Mouse (Mus musculus): ENCODE data around the gene 1700012P22Rik.

The 1700012P22Rik gene

GRCm38 (mm10) chr4:144438672-144439071 is at the start of gene 1700012P22Rik:
Gene 1700012P22Rik (minus strand): TSS chr4:144438772.
- no peak for DNase-seq (ENCODE audit: low spot score in 2 of 2)

GRCm38 (mm10) chr4:144468091-144468490 is 29.5 kb upstream of the 1700012P22Rik start:
- no peak for DNase-seq (ENCODE audit: low spot score in 2 of 2)

DNA sequence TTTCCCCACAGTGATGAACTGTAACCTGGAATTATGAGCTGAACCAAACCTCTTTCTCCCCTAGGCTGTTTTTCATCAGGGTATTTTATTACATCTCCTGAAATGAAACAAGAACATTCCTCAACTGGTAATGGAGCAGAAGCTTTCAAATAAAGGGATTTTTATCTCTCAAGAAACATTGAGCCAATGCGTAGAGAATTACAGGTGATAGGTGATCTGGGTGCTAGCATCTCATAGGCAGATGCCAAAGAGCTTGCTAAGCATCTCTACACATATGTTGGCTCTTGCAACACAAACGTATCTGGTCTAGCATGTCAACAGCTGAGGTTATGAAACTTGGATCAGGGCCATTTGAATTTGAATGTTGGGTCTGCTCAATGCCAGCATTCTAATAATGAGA is 26.6 kb upstream of the 1700012P22Rik start:
- no peak for DNase-seq (ENCODE audit: low spot score in 2 of 2)

GRCm38 (mm10) chr4:144463656-144464055 is 25.1 kb upstream of the 1700012P22Rik start, which contains the start of gene Aadacl3:
Gene Aadacl3 (minus strand): TSS chr4:144463756.
- no peak for DNase-seq (ENCODE audit: low spot score in 2 of 2)

- DNase-seq (ENCODE audit: low spot score in 2 of 2): no peak
Measured at GRCm38 (mm10) chr4:144453217-144453616, 14.6 kb upstream of the 1700012P22Rik start, which contains the start of gene Gm9944. Gene Gm9944 (minus strand): TSS chr4:144453317.

DNA sequence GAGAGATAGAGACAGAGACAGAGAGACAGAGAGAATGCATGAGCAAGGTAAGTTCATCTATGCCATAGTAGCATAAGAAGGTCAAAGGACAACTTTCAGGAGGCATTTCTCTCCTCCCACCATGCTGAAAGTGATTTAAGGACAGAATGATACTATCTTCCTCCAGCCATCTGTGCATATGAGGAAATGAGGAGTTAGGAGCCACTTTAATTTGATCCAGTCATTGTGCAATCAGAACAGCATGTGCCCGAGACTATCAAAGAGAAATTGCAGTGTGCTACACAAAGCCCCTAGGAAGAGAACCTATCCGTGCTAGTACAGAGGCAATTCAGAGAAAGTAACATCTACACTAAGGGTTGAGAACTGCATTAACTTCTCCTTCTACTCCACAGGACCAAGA is 10.0 kb upstream of the 1700012P22Rik start:
- no peak for DNase-seq (ENCODE audit: low spot score in 2 of 2)

DNA sequence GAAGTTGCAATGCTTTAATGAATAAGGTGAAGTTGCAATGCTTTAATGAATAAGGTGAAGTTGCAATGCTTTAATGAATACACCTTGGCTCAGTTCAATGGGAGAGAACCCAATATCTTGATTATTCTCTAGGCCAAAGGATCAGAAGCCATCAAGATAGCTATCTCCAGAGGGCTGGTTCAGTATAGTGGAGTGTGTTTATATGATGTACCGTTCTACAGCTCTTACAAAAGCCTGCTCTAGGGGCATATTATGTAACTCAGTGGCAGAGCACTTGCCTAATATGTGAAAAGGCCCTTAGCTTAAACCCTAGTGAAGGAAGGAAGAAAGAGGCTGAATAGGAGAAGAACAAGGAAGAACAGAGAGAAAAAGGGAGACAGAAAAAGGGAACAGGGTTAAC is 3.0 kb upstream of the 1700012P22Rik start:
- no peak for DNase-seq (ENCODE audit: low spot score in 2 of 2)

DNA sequence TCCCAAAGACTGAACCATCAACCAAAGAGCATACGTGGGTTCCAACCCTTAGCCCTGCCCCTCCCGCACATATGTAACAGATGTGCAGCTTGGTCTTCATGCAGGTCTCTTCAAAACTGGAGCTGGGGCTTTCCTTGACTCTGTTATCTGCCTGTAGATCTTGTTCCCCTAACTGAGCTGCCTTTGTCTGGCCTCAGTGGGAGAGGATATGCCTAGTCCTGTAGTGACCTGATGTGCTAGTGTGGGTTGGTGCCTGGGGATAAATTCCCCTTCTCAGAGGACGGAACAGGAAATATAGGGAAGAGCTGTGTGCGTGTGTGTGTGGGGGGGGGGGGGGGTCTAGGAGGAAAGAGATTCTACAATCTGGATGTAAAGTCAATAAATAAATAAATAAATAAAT is 2.5 kb upstream of the 1700012P22Rik start:
- no peak for DNase-seq (ENCODE audit: low spot score in 2 of 2)

- no peak for DNase-seq (ENCODE audit: low spot score in 2 of 2)
Measured at GRCm38 (mm10) chr4:144433216-144433615, 5.4 kb downstream of the 1700012P22Rik start.

DNA sequence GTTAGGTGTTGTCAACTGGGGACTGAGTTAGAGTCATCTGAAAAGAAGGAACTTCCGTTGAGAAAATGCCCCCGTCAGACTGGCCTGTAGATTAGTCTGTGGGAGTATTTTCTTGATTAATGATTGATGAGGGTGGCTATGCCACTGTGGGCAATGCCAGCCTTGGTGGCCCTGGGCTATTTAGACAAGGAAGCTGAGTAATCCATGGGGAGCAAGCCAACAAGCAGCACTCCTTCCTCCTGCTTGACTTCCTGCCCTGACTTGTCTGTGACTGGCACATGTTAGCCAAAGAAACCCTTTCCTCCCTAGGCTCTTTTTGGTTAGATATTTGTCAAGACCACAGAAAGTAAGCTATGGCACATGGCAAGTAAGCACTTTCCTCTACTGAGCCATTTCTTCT is 7.8 kb downstream of the 1700012P22Rik start:
- DNase-seq (ENCODE audit: low spot score in 2 of 2): no peak

DNA sequence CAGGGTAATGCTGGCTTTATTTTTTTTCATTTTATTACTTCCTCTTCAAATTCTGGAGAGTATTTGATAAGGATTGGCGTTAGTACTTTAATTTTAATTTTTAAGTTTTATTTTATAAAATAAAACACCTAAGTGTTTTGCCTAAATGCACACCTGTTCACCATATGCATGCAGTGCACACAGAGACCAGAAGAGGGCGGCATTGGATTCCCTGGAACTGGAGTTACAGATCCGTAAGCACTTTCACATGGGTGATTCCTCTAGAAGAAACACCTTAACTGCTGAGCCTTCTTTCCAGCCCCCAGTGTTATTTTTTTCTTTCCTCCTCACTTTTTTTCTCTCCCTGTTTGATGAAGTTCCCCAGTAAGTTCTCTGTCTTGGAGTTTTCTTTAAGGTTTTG is 9.7 kb downstream of the 1700012P22Rik start:
- DNase-seq (ENCODE audit: low spot score in 2 of 2): no peak

GRCm38 (mm10) chr4:144424590-144424989 is 14.0 kb downstream of the 1700012P22Rik start:
- no peak for DNase-seq (ENCODE audit: low spot score in 2 of 2)

- no peak for DNase-seq (ENCODE audit: low spot score in 2 of 2)
Measured at GRCm38 (mm10) chr4:144420644-144421043, 17.9 kb downstream of the 1700012P22Rik start.

GRCm38 (mm10) chr4:144408290-144408689 is 30.3 kb downstream of the 1700012P22Rik start, which contains the start of gene Pramef12:
Gene Pramef12 (minus strand): TSS chr4:144408464.
- no peak for DNase-seq (ENCODE audit: low spot score in 2 of 2)

DNA sequence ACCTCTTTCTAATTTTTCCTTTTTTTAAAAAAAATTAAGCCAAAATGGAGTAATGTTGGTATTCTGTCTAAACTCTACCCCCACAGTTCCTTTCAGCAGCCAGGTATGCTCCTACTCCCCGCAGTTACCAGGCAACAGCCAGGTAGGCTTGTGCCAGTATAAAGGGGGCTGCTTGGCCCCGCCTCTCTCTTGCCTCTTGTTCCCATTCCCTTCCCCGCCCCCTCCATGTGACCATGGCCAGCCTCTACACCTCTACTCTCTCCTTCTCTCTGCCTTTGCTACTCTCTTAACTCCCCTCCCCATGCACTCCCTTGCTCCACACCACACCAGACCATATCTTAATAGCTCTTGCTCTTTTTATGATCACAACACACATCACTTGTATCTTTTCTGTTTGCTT is 32.3 kb downstream of the 1700012P22Rik start:
- DNase-seq (ENCODE audit: low spot score in 2 of 2): no peak

- DNase-seq (ENCODE audit: low spot score in 2 of 2): no peak
Measured at GRCm38 (mm10) chr4:144404456-144405086, 34.0 kb downstream of the 1700012P22Rik start.

GRCm38 (mm10) chr4:144402712-144403111 is 35.9 kb downstream of the 1700012P22Rik start:
- no peak for DNase-seq (ENCODE audit: low spot score in 2 of 2)

GRCm38 (mm10) chr4:144396316-144396715 is 42.3 kb downstream of the 1700012P22Rik start:
- no peak for DNase-seq (ENCODE audit: low spot score in 2 of 2)

- DNase-seq (ENCODE audit: low spot score in 2 of 2): no peak
Measured at GRCm38 (mm10) chr4:144377911-144378310, 60.7 kb downstream of the 1700012P22Rik start, which contains the start of gene Pramef20. Gene Pramef20 (minus strand): TSS chr4:144377933.
